Mouse (Mus musculus) left cerebral cortex, adult 11 months (tissue): ENCODE measurements around the gene Fam131a.
"Not testable (repeated sequence)": the region's sequence is repeated elsewhere in the genome, so short reads cannot be mapped to it uniquely, and the experiment has no call there.

Experiments used
- DNase-seq: peaks from one replicate; pipeline ENCODE4 v3.0.0; 2022; ENCODE audit warnings: low spot score

Gene Fam131a

GRCm38 (mm10) chr16:20693111-20693701, at the start of gene Fam131a:
Gene Fam131a (plus strand): TSS chr16:20693241.
- DNase-seq, result peak; percentile 92

DNA sequence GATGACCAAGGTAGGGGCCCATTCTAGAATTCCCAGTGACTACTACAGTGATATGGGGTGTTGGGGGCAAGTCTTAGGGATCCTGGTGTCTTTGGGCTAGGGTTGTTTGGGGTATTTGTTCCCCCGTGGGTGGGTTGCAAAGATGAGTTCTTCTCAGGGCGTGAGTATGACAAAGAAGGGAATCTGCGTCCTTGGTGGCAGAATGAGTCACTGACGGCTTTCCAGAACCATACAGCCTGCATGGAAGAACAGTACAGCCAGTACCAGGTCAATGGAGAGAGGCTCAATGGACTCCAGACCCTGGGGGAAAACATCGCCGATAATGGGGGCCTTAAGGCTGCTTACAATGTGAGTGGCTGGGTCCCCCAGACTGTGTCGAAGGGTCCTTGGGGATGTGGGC, 49.1 kb upstream of the Fam131a start:
- no peak for DNase-seq

GRCm38 (mm10) chr16:20651076-20651946, 41.7 kb upstream of the Fam131a start, which contains the start of gene Psmd2:
Gene Psmd2 (plus strand): TSS chr16:20651652.
- DNase-seq, result peak; percentile 91

GRCm38 (mm10) chr16:20651947-20652310, 41.1 kb upstream of the Fam131a start:
- no peak for DNase-seq

- no peak for DNase-seq
These were observed 39.7 kb upstream of the Fam131a start for GRCm38 (mm10) chr16:20653315-20653714.

GRCm38 (mm10) chr16:20657661-20658060, 35.4 kb upstream of the Fam131a start:
- DNase-seq, result no peak

- DNase-seq, result not testable (repeated sequence)
These were observed 25.0 kb upstream of the Fam131a start, which contains the start of gene Eif4g1 for GRCm38 (mm10) chr16:20668013-20668412. Gene Eif4g1 (plus strand): TSS chr16:20668313.

- DNase-seq, result no peak
These were observed 22.8 kb upstream of the Fam131a start for GRCm38 (mm10) chr16:20670291-20670690.

DNA sequence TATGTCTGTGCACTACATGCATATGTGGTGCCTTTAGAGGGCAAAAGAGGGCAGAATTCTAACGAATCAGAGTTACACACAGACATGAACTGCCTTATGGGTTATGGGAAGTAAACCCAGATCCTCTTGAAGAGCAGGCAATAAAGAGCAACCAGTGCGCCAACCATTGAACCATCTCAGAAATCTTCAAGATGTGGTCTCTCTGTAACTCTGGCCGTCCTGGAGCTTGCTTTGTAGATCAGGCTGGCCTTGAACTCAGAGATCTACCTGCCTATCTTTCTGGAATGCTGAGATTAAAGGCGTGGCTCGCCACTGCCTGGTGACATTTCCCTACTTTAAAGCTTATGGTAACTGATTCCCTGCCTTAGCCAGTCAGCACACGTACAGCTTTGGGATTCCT, 21.2 kb upstream of the Fam131a start:
- DNase-seq, result no peak

DNA sequence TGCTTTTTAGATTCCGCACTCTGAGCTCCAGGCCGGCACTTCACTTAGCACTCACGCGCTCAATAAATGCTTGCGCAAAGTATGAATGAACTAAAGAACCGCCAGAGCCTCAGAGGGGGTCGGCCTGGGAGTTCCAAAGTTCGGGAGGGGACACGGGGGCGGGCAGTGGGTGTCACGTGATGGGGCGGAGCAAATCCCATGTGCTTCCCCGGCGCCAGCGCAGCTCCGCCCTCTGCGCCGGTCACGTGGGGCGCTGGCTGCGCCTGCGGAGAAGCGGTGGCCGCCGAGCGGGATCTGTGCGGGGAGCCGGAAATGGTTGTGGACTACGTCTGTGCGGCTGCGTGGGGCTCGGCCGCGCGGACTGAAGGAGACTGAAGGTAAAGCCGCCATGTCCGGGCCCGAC, 20.5 kb upstream of the Fam131a start:
- peak; percentile 95 for DNase-seq

- no peak for DNase-seq
These were observed 19.9 kb upstream of the Fam131a start for GRCm38 (mm10) chr16:20672965-20673705.

DNA sequence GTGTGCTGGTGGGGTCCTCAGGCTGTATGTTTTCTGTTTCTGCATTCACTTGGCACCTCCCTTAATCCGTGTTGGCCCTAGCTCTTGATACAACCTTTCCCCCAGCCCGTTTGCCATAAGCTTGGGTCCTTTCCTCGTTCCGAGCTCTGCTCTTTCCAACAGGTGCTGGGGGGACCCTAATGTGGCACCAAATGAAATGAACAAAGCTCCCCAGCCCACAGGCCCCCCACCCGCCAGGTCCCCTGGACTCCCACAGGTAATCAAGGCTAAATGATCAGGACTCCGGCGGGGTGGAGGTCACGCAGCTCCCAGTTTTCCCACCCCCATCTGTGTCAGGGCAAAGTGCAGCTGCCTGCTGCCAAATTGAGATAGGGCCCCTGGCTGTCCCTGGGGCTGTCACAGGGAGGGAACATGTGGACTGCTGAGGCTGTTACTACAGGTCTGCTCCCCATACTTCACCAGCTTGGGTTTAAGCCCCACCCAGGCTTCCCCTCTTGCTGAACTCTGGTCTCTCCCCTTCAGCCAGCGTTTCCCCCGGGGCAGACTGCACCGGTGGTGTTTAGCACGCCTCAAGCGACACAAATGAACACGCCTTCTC, 19.2 kb upstream of the Fam131a start:
- DNase-seq, result no peak

DNA sequence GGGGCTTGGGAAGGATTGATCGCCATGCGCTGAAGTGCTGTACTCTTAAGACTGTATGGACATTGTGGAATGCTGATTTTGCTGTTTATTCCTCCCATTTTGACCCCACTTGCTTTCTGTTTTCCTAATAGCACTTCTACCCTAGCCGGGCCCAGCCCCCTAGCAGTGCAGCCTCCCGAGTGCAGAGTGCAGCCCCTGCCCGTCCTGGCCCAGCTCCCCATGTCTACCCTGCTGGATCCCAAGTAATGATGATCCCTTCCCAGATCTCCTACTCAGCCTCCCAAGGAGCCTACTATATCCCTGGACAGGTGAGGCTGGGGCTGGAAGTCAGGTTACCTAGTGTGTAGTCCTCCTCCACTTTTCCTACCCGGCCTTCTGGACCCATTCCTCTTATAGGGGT, 17.8 kb upstream of the Fam131a start:
- no peak for DNase-seq

GRCm38 (mm10) chr16:20676702-20677101, 16.3 kb upstream of the Fam131a start:
- no peak for DNase-seq

- no peak for DNase-seq
These were observed 15.7 kb upstream of the Fam131a start for GRCm38 (mm10) chr16:20677380-20677779.

GRCm38 (mm10) chr16:20677974-20678675, 14.9 kb upstream of the Fam131a start:
- peak; percentile 73 for DNase-seq

DNA sequence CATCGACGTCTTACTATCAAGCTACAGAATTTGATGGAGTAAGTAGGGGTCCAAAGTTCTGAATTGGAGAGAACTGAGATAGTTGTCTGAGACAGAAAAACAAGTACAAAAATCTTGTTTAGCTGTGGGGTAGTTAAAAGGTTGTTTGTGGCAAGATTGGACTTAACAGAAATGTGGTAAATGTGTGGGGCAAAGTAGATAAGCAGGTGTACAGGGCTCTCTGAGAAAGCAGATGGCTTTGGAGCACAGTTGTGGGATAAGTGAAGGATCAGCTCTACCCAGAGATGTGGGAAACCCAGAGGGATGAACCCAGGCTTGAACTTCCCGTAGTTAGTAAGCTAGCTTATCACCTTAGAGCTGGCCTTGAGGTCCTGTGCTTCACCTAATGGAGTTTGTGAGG, 2.3 kb upstream of the Fam131a start:
- no peak for DNase-seq

- no peak for DNase-seq
These were observed 1.4 kb upstream of the Fam131a start for GRCm38 (mm10) chr16:20691617-20692016.

GRCm38 (mm10) chr16:20692241-20692965, 638 bp upstream of the Fam131a start:
- no peak for DNase-seq

- DNase-seq, result no peak
These were observed 1.7 kb downstream of the Fam131a start for GRCm38 (mm10) chr16:20694781-20695180.
